Mouse (Mus musculus): ENCODE measurements at regions not wholly inside any gene's neighbourhood (a gene's known extent, or its start where the extent isn't known, plus 50 kb on each side); places are given as distances from the start of the nearest gene placed in this dataset.

- H3K4me2 ChIP-seq: no peak overlapping the region
- no peaks in the 10 kb centered on the region for H3K36me3 ChIP-seq
- H3K4me1 ChIP-seq: no peaks in the 10 kb centered on the region
- no peak overlapping the region for H3K27ac ChIP-seq
- H3K9ac ChIP-seq: no peak overlapping the region
- H3K27me3 ChIP-seq (replicated peaks): no peaks in the 10 kb centered on the region
- H3K9me3 ChIP-seq: no peaks in the 10 kb centered on the region
- no peak for ATAC-seq (ENCODE audit: insufficient read depth, low FRiP score, low read depth)
- no peak overlapping the region for H3K4me3 ChIP-seq (replicated peaks)
These were observed 52.0 kb upstream of the C030005K15Rik start for GRCm38 (mm10) chr10:97778531-97778930.

GRCm38 (mm10) chr10:97779335-97779734, 52.8 kb upstream of the C030005K15Rik start:
- 53% methylated on average over 4 of the region's 4 CpGs for WGBS
- no peak for ATAC-seq (ENCODE audit: insufficient read depth, low FRiP score, low read depth)
- no peak overlapping the region for H3K27ac ChIP-seq

GRCm38 (mm10) chr10:97793804-97794203, 67.2 kb upstream of the C030005K15Rik start:
- Histone ChIP-seq H3K9me3 (no peaks in the 10 kb centered on the region), H3K9ac (no peak overlapping the region), H3K4me1 (no peaks in the 10 kb centered on the region), H3K4me3 (replicated peaks) (no peak overlapping the region), H3K4me2 (no peak overlapping the region), H3K27me3 (replicated peaks) (no peaks in the 10 kb centered on the region), H3K27ac (no peak overlapping the region), H3K36me3 (no peaks in the 10 kb centered on the region)
- WGBS: 78% methylated on average over 2 of the region's 2 CpGs
- no peak for ATAC-seq (ENCODE audit: insufficient read depth, low FRiP score, low read depth)

More at GRCm38 (mm10) chr10:97779335-97779734, 52.8 kb upstream of the C030005K15Rik start:
- no peaks in the 10 kb centered on the region for H3K36me3 ChIP-seq
- no peaks in the 10 kb centered on the region for H3K4me1 ChIP-seq
- no peaks in the 10 kb centered on the region for H3K27me3 ChIP-seq (replicated peaks)
- H3K9me3 ChIP-seq: no peaks in the 10 kb centered on the region
- no peak overlapping the region for H3K9ac ChIP-seq
- H3K4me3 ChIP-seq (replicated peaks): no peak overlapping the region
- H3K4me2 ChIP-seq: no peak overlapping the region

GRCm38 (mm10) chr10:97801448-97802265, 75.1 kb upstream of the C030005K15Rik start:
- H3K9me3 ChIP-seq: no peaks in the 10 kb centered on the region
- H3K36me3 ChIP-seq: no peaks in the 10 kb centered on the region
- WGBS: 55% methylated on average over 9 of the region's 9 CpGs
- no peak for ATAC-seq (ENCODE audit: insufficient read depth, low FRiP score, low read depth)
- no peak overlapping the region for H3K27ac ChIP-seq
- no peaks in the 10 kb centered on the region for H3K4me1 ChIP-seq
- no peaks in the 10 kb centered on the region for H3K27me3 ChIP-seq (replicated peaks)
- H3K9ac ChIP-seq: no peak overlapping the region
- no peak overlapping the region for H3K4me2 ChIP-seq
- H3K4me3 ChIP-seq (replicated peaks): no peak overlapping the region

- no peaks in the 10 kb centered on the region for H3K27me3 ChIP-seq (replicated peaks)
- no peak overlapping the region for H3K4me3 ChIP-seq (replicated peaks)
- WGBS: 70% methylated on average over 2 of the region's 2 CpGs
- no peak overlapping the region for H3K4me2 ChIP-seq
- no peaks in the 10 kb centered on the region for H3K36me3 ChIP-seq
- no peaks in the 10 kb centered on the region for H3K9me3 ChIP-seq
- H3K9ac ChIP-seq: no peak overlapping the region
- no peak overlapping the region for H3K27ac ChIP-seq
- ATAC-seq (ENCODE audit: insufficient read depth, low FRiP score, low read depth): no peak
- no peaks in the 10 kb centered on the region for H3K4me1 ChIP-seq
These were observed 81.4 kb upstream of the C030005K15Rik start for GRCm38 (mm10) chr10:97807947-97808346.

GRCm38 (mm10) chr10:97842574-97842973, 116.0 kb upstream of the C030005K15Rik start:
- H3K36me3 ChIP-seq: no peaks in the 10 kb centered on the region
- 88% methylated on average over 3 of the region's 3 CpGs for WGBS
- H3K4me2 ChIP-seq: no peak overlapping the region
- H3K9me3 ChIP-seq: no peaks in the 10 kb centered on the region
- ATAC-seq (ENCODE audit: insufficient read depth, low FRiP score, low read depth): no peak
- no peaks in the 10 kb centered on the region for H3K4me1 ChIP-seq
- no peak overlapping the region for H3K27ac ChIP-seq
- no peak overlapping the region for H3K4me3 ChIP-seq (replicated peaks)
- H3K27me3 ChIP-seq (replicated peaks): no peaks in the 10 kb centered on the region
- H3K9ac ChIP-seq: no peak overlapping the region

- ATAC-seq (ENCODE audit: insufficient read depth, low FRiP score, low read depth): no peak
- Histone ChIP-seq H3K27me3 (replicated peaks) (no peaks in the 10 kb centered on the region), H3K4me2 (no peak overlapping the region), H3K36me3 (no peaks in the 10 kb centered on the region), H3K4me1 (no peaks in the 10 kb centered on the region), H3K9me3 (no peaks in the 10 kb centered on the region), H3K27ac (no peak overlapping the region), H3K9ac (no peak overlapping the region), H3K4me3 (replicated peaks) (no peak overlapping the region)
- 74% methylated on average over 2 of the region's 2 CpGs for WGBS
These were observed 124.9 kb upstream of the C030005K15Rik start for GRCm38 (mm10) chr10:97851487-97851886.

- no peak overlapping the region for H3K4me2 ChIP-seq
- no peak for ATAC-seq (ENCODE audit: insufficient read depth, low FRiP score, low read depth)
- 44% methylated on average over 3 of the region's 3 CpGs for WGBS
- H3K9me3 ChIP-seq: no peaks in the 10 kb centered on the region
- no peaks in the 10 kb centered on the region for H3K4me1 ChIP-seq
- no peak overlapping the region for H3K4me3 ChIP-seq (replicated peaks)
- H3K27ac ChIP-seq: no peak overlapping the region
- H3K36me3 ChIP-seq: no peaks in the 10 kb centered on the region
- no peaks in the 10 kb centered on the region for H3K27me3 ChIP-seq (replicated peaks)
- H3K9ac ChIP-seq: no peak overlapping the region
These were observed 150.5 kb upstream of the C030005K15Rik start for GRCm38 (mm10) chr10:97877088-97877487.

GRCm38 (mm10) chr10:97886049-97886448, 159.5 kb upstream of the C030005K15Rik start:
- Histone ChIP-seq H3K4me1 (no peaks in the 10 kb centered on the region), H3K9me3 (no peaks in the 10 kb centered on the region), H3K36me3 (no peaks in the 10 kb centered on the region), H3K9ac (no peak overlapping the region), H3K4me2 (no peak overlapping the region), H3K27ac (no peak overlapping the region), H3K4me3 (replicated peaks) (no peak overlapping the region), H3K27me3 (replicated peaks) (no peaks in the 10 kb centered on the region)
- ATAC-seq (ENCODE audit: insufficient read depth, low FRiP score, low read depth): no peak
- 74% methylated on average over 1 of the region's 1 CpGs for WGBS

- H3K27me3 ChIP-seq (replicated peaks): no peaks in the 10 kb centered on the region
- H3K4me1 ChIP-seq: no peaks in the 10 kb centered on the region
- 58% methylated on average over 4 of the region's 4 CpGs for WGBS
- H3K4me2 ChIP-seq: no peak overlapping the region
- no peak overlapping the region for H3K27ac ChIP-seq
- no peak overlapping the region for H3K9ac ChIP-seq
- H3K9me3 ChIP-seq: no peaks in the 10 kb centered on the region
- no peak overlapping the region for H3K4me3 ChIP-seq (replicated peaks)
- ATAC-seq (ENCODE audit: insufficient read depth, low FRiP score, low read depth): no peak
- no peaks in the 10 kb centered on the region for H3K36me3 ChIP-seq
These were observed 179.2 kb upstream of the C030005K15Rik start for GRCm38 (mm10) chr10:97905793-97906192.

- Histone ChIP-seq H3K4me3 (replicated peaks) (no peak overlapping the region), H3K9me3 (no peaks in the 10 kb centered on the region), H3K27me3 (replicated peaks) (no peaks in the 10 kb centered on the region), H3K9ac (no peak overlapping the region), H3K4me1 (no peaks in the 10 kb centered on the region), H3K4me2 (no peak overlapping the region), H3K27ac (no peak overlapping the region), H3K36me3 (no peaks in the 10 kb centered on the region)
- ATAC-seq (ENCODE audit: insufficient read depth, low FRiP score, low read depth): no peak
- WGBS: 36% methylated on average over 4 of the region's 4 CpGs
These were observed 199.0 kb upstream of the C030005K15Rik start for GRCm38 (mm10) chr10:97925568-97925967.

- Histone ChIP-seq H3K4me1 (no peaks in the 10 kb centered on the region), H3K27me3 (replicated peaks) (no peaks in the 10 kb centered on the region), H3K4me2 (no peak overlapping the region), H3K9ac (no peak overlapping the region), H3K36me3 (no peaks in the 10 kb centered on the region), H3K9me3 (no peaks in the 10 kb centered on the region), H3K4me3 (replicated peaks) (no peak overlapping the region), H3K27ac (no peak overlapping the region)
- no peak for ATAC-seq (ENCODE audit: insufficient read depth, low FRiP score, low read depth)
- 80% methylated on average over 2 of the region's 2 CpGs for WGBS
These were observed 213.8 kb upstream of the C030005K15Rik start for GRCm38 (mm10) chr10:97940345-97940744.

GRCm38 (mm10) chr10:97965881-97966280, 239.3 kb upstream of the C030005K15Rik start:
- Histone ChIP-seq H3K27me3 (replicated peaks) (no peaks in the 10 kb centered on the region), H3K27ac (no peak overlapping the region), H3K4me3 (replicated peaks) (no peak overlapping the region), H3K36me3 (no peaks in the 10 kb centered on the region), H3K4me1 (no peaks in the 10 kb centered on the region), H3K9ac (no peak overlapping the region), H3K4me2 (no peak overlapping the region), H3K9me3 (no peaks in the 10 kb centered on the region)
- ATAC-seq (ENCODE audit: insufficient read depth, low FRiP score, low read depth): no peak
- 89% methylated on average over 1 of the region's 1 CpGs for WGBS
